In genomic region chr5:134437459-134437827, GRCm38 (mm10) we compare ENCODE assay signal across 8 mouse cellular contexts. TPM values are rescaled to one million over a fixed set of nuclear protein-coding genes. Genes with fewer than 3 reads are reported as not detected.
A peak's percentile ranks its signal among the peaks of the same experiment; 100 is the strongest.
DNase-seq lines count a peak whose midpoint lies in the region; ATAC-seq and TF ChIP-seq lines count a peak whose summit lies in the region.

No protein-coding gene starts in this region.

- WGBS in intestine, embryonic 15.5 days: 66% methylated on average over 14 of the region's 14 CpGs
- 67% methylated on average over 14 of the region's 14 CpGs for WGBS in lung, embryonic 14.5 days

- no peak overlapping the region for H3K4me3 ChIP-seq in left cerebral cortex, adult 2 months
- H3K4me3 ChIP-seq in gastrocnemius, adult 2 months: peak overlapping the region; percentile 7; the same call in 1 of the 2 replicates
- no peak overlapping the region for H3K4me3 ChIP-seq in intestine, embryonic 15.5 days (replicated peaks)
- no peak overlapping the region for H3K4me3 ChIP-seq in lung, embryonic 14.5 days (ENCODE audit: low read depth, low read length)

- H3K36me3 ChIP-seq in intestine, embryonic 15.5 days: peaks cover 3% of the 10 kb centered on the region; the same call in 1 of the 2 replicates
- peaks cover 7% of the 10 kb centered on the region; the same call in 1 of the 2 replicates for H3K36me3 ChIP-seq in lung, embryonic 14.5 days (ENCODE audit: insufficient read depth)

- peak; percentile 40 for ATAC-seq in intestine, embryonic 15.5 days
- ATAC-seq in lung, embryonic 14.5 days (ENCODE audit: insufficient read depth): no peak

- intact Hi-C loops in left cerebral cortex, adult 2 months (cut with DNase I): no loop called here
- intact Hi-C loops in gastrocnemius, adult 2 months (cut with DNase I): loop anchor here (2.0 kb wide), 1 partner anchor 17 kb away; no protein-coding TSS in a partner anchor

- no peaks in the 10 kb centered on the region for H3K27me3 ChIP-seq in intestine, embryonic 15.5 days (replicated peaks)
- no peaks in the 10 kb centered on the region for H3K27me3 ChIP-seq in lung, embryonic 14.5 days (ENCODE audit: insufficient read depth, low read length)

- DNase-seq in left cerebral cortex, adult 2 months (ENCODE audit: extremely low spot score in 1 of 2, low spot score in 2 of 2): peak; percentile 31 to 44
- DNase-seq in left cerebral cortex, adult 8-10 months (ENCODE audit: low spot score in 2 of 2): no peak
- peak; percentile 95 to 96 for DNase-seq in adrenal gland, adult (ENCODE audit: inconsistent age in 2 of 2, low spot score in 1 of 2)
- DNase-seq in gastrocnemius, adult 2 months: peak; percentile 87
- DNase-seq in lung, embryonic 14.5 days: peak; percentile 23
- peak; percentile 26 for DNase-seq in right cerebral cortex, postnatal 14 days
- DNase-seq in embryo, embryonic 10.5 days (ENCODE audit: low spot score): no peak

- no peaks in the 10 kb centered on the region for H3K9me3 ChIP-seq in intestine, embryonic 15.5 days
- no peaks in the 10 kb centered on the region for H3K9me3 ChIP-seq in lung, embryonic 14.5 days (ENCODE audit: low read depth, low read length)

- H3K4me1 ChIP-seq in intestine, embryonic 15.5 days (replicated peaks): peaks cover 46% of the 10 kb centered on the region
- H3K4me1 ChIP-seq in lung, embryonic 14.5 days (ENCODE audit: insufficient read depth): peaks cover 21% of the 10 kb centered on the region

- no peak overlapping the region for H3K4me2 ChIP-seq in intestine, embryonic 15.5 days (replicated peaks)
- H3K4me2 ChIP-seq in lung, embryonic 14.5 days: no peak overlapping the region

- no peak for TF ChIP-seq CTCF in left cerebral cortex, adult 2 months (IDR thresholded peaks at IDR 0.05)
- no peak for TF ChIP-seq CTCF in gastrocnemius, adult 2 months (IDR thresholded peaks at IDR 0.05)
- no peak for TF ChIP-seq CTCF in lung, embryonic 14.5 days (IDR thresholded peaks at IDR 0.05; ENCODE audit: low read depth)

- no peak overlapping the region for H3K9ac ChIP-seq in intestine, embryonic 15.5 days
- no peak overlapping the region for H3K9ac ChIP-seq in lung, embryonic 14.5 days

- no peak overlapping the region for H3K27ac ChIP-seq in left cerebral cortex, adult 2 months
- H3K27ac ChIP-seq in gastrocnemius, adult 2 months: peak overlapping the region; percentile 90
- H3K27ac ChIP-seq in intestine, embryonic 15.5 days: peak overlapping the region; percentile 73
- H3K27ac ChIP-seq in lung, embryonic 14.5 days (ENCODE audit: low read depth): 0 out of 2 replicates have a peak overlapping the region, but pooled peaks have one; percentile 8

RNA-seq across cellular contexts. Expression of gene Gtf2ird1, which starts 19.1 kb away (rescaled TPM):
- 10 to 100 TPM; 46.9 to 47.0 TPM for total RNA-seq in left cerebral cortex, adult 2 months (2021)
- total RNA-seq in left cerebral cortex, adult 8-10 months (2022): 10 to 100 TPM; 48.9 to 66.4 (median 52.1) TPM
- 10 to 100 TPM; 14.6 to 21.5 TPM for total RNA-seq in gastrocnemius, adult 2 months (2021)
- 81.6 and 84.4 TPM in 2 replicates for polyA plus RNA-seq in intestine, embryonic 15.5 days (2015; fragmentation: Nextera tagmentation; extraction: Ambion mirVana)
- polyA plus RNA-seq in lung, embryonic 14.5 days (2014; fragmentation: Nextera tagmentation; extraction: Ambion mirVana): 82.5 and 85.6 TPM in 2 replicates

Comparison
In these comparisons a context has a peak if more than half of its experiments do, and no peak if none do; other contexts are left out.
1. DNase-seq: peak in left cerebral cortex, adult 2 months (2 of 2), adrenal gland, adult (2 of 2), gastrocnemius, adult 2 months (single experiment), lung, embryonic 14.5 days (single experiment) and right cerebral cortex, postnatal 14 days (single experiment); none in left cerebral cortex, adult 8-10 months (0 of 2) and embryo, embryonic 10.5 days (single experiment).